Mouse (Mus musculus) heart, postnatal 0 days (tissue): ENCODE measurements at regions not wholly inside any gene's neighbourhood (a gene's known extent, or its start where the extent isn't known, plus 50 kb on each side); places are given as distances from the start of the nearest gene placed in this dataset.

ENCODE experiments used
- CTCF ChIP-seq: IDR thresholded peaks from 2 replicates; pipeline ENCODE4 v1.5.1; 2016; ENCODE audit warnings: antibody characterized with exemption, control low read depth, low read depth
- EP300 ChIP-seq: IDR thresholded peaks from 2 replicates; pipeline ENCODE4 v1.6.1; 2016; ENCODE audit warnings: antibody characterized with exemption, low read depth

DNA sequence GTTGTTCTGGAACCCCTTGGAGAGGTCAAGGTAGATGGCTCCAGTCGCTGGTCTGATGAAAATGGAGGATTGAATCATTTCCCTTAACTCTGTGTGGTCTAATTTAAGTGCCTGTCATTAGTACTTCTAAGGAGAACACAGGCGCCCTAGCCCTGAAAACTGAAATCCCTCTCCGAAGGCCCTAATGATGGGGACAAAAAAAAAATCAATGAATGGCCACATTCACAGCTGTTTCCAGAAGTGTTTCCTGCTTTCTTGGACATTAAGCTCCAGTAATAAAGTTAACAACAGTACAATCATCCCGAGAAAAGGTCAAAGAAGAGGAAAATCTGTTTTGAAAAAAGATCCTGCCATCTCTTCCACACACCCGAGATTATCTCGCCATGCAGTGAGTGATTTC is 174.1 kb upstream of the Jmjd1c start:
- no peak for TF ChIP-seq EP300
- TF ChIP-seq CTCF: no peak
